Mouse (Mus musculus): ENCODE measurements around the gene Dnm3.

DNA sequence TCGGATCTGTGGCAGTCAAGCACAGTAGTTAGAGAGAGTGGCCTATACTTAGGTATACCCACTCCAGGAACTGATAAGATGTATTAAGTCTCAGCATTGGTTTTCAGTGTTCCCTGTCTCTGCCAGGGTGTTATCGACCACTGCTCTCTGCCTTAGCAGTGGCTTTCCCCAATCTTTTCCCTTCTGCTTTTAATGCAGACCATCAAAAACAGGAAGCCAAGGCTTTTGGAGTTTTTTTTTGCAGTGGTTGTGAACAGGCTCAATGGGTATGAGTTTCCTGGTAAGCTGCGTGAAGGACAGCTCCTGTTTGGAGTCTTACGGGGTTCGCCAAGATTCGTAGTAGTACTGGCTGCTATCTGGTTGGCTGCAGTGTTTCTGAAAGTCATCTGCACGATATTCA is 485.4 kb downstream of the Dnm3 start:
- TF ChIP-seq ZC3H11A (IDR thresholded peaks at IDR 0.05; ENCODE audit: borderline replicate concordance, low read depth, low read length) = no peak
- no peak for TF ChIP-seq HCFC1 (IDR thresholded peaks at IDR 0.05; ENCODE audit: borderline replicate concordance, insufficient read depth, low read length)
- TF ChIP-seq CHD2 (IDR thresholded peaks at IDR 0.05; ENCODE audit: low read depth, low read length) = no peak
- TF ChIP-seq ZNF384 (IDR thresholded peaks at IDR 0.05; ENCODE audit: low read depth, low read length) = no peak
- no peak for TF ChIP-seq MAFK (IDR thresholded peaks at IDR 0.05; ENCODE audit: insufficient read depth, low read depth, low read length)

Measured in ES-E14 (cell line).